Mouse (Mus musculus): ENCODE data around the gene 4930402F06Rik.

The 4930402F06Rik gene

GRCm38 (mm10) chr2:35417231-35417630 lies 20.3 kb upstream of the 4930402F06Rik start:
- in situ Hi-C loops (cut with MboI, MseI) = no loop called here

DNA sequence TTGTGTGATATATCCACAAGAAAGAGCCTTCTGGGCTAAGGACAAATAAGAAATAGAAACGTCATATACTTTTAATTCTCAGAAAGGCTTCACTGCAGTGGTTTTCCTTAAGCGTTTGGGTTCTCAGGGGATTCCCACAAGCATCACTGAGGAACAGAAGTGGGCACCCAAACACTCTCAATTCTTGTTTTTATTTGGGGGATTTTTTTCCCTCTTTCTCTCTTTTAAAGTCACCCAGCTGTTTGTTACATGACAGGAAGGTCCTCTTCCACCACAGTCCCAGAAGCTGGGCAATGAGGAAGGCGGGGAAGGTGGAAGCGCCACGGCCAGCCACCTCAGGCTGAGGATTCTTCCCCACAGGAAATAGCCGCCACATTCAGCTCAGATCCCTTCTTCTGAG lies 19.5 kb upstream of the 4930402F06Rik start:
- in situ Hi-C loops (cut with MboI, MseI) = no loop called here

GRCm38 (mm10) chr2:35412810-35413209 lies 15.8 kb upstream of the 4930402F06Rik start:
- in situ Hi-C loops (cut with MboI, MseI) = no loop called here

GRCm38 (mm10) chr2:35412246-35412645 lies 15.3 kb upstream of the 4930402F06Rik start:
- in situ Hi-C loops (cut with MboI, MseI) = no loop called here

- in situ Hi-C loops (cut with MboI, MseI) = no loop called here
Observed at GRCm38 (mm10) chr2:35411640-35412190, 14.7 kb upstream of the 4930402F06Rik start.

- in situ Hi-C loops (cut with MboI, MseI) = no loop called here
Observed at GRCm38 (mm10) chr2:35409466-35409865, 12.5 kb upstream of the 4930402F06Rik start.

GRCm38 (mm10) chr2:35408409-35409110 lies 11.6 kb upstream of the 4930402F06Rik start:
- in situ Hi-C loops (cut with MboI, MseI) = no loop called here

DNA sequence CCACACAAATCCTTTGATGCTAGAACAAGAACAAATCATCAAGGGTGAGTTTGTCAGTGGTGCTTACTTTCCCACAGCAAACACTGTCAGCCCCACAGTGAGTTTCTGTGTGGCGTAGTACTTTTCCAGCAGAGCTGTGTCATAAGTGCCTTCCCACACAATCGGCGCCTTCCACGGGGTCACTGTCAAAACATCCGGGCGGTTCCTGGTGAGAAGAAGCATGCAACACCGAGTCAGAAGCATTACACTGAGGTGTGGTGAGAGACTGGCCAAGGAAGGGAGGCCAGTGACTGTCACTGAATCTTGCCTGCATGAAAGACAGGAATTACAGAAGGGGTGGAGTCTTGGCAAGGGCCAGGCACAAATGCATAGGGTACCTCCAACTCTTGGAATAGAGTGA lies 10.9 kb upstream of the 4930402F06Rik start:
- in situ Hi-C loops (cut with MboI, MseI) = no loop called here

DNA sequence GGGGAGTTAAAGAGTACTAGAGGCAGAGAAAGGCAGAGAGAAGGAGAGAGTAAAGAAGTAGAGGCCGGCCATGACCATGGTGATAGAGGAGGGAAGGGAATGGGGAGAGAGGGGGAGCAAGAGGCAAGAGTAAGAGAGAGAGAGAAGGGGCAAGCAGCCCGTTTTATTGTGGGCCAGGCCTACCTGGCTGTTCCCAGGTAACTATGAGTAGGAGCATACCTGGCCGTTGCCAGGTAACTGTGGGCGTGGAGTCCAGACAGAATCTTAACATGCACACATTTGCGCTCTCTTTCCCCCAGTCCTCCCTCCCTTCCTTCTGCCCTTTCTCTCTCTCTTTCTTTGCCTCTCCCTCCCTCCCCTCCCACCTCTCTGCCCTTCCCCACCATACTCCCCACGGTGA lies 10.3 kb upstream of the 4930402F06Rik start:
- in situ Hi-C loops (cut with MboI, MseI) = no loop called here

- in situ Hi-C loops (cut with MboI, MseI) = no loop called here
Observed at GRCm38 (mm10) chr2:35406611-35407010, 9.6 kb upstream of the 4930402F06Rik start.

DNA sequence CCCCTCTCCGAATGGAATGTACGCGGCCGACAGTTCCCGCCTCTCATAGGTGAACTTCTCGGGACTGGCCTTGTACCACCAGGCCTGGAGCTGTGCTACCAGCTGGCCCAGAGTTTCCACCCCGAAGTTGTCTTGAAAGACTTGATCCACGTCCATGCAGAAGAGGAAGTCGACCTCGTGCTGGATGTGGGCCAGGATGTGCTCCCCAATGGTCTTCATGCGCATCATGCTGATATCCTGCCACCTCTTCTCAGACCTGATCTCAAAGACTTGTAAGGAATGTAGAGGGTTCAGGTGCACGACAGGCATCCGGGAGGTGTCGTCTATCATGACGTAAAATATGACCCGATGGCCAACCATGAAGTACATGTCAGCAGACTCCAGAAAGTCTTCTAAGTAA lies 5.4 kb upstream of the 4930402F06Rik start:
- in situ Hi-C loops (cut with MboI, MseI) = no loop called here

DNA sequence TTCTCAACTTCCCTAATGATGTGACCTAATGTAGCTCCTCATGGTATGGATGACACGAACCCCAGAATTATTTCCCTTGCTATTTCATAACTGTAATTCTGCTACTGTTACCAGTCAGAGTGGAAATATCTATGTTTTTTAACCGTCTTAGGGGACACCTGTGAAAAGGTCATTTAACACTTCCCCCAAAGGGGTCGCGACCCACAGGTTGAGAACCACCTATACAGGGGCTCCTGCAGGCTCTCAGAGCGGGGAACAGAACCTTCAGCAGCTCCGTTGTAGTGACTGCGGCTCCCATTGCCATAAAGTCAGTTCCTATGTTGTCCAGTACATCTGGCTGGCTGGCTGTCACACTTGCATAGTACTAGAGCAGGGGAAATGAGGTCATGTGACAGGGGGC lies 3.8 kb upstream of the 4930402F06Rik start:
- in situ Hi-C loops (cut with MboI, MseI) = no loop called here

- in situ Hi-C loops (cut with MboI, MseI) = loop anchor here in 1 of 2 experiments (5.0 kb wide), 1 partner anchor 106 kb away; no protein-coding TSS in a partner anchor
Observed at GRCm38 (mm10) chr2:35398184-35398828, 1.3 kb upstream of the 4930402F06Rik start.

GRCm38 (mm10) chr2:35397590-35398173 lies 707 bp upstream of the 4930402F06Rik start:
- in situ Hi-C loops (cut with MboI, MseI) = loop anchor here in 1 of 2 experiments (5.0 kb wide), 1 partner anchor 105 kb away; no protein-coding TSS in a partner anchor

DNA sequence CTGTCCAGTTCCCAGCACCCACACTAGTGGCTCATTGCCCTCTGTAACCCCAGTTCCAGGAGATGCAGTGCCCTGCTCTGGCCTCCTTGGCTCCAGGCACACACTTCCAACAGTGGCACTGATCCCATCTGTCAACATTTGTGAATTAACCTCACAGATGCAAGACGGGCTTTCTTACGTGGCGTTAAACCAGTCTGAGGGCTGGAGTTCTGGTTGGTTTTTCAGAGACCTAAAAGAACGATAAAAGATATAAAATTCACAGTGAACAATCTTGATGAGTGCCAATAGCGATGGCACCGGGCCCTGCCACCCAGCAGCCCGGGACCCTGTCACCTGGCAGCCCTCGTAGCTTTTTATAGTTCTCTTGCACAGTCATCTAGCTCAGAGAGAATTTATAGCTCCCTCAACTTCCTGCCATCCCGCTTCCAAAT lies 11.5 kb downstream of the 4930402F06Rik start:
- in situ Hi-C loops (cut with MboI, MseI) = no loop called here

GRCm38 (mm10) chr2:35379306-35379705 lies 17.7 kb downstream of the 4930402F06Rik start:
- in situ Hi-C loops (cut with MboI, MseI) = loop anchor here in 1 of 2 experiments (5.0 kb wide), 1 partner anchor 92 kb away; no protein-coding TSS in a partner anchor

GRCm38 (mm10) chr2:35377600-35377999 lies 19.4 kb downstream of the 4930402F06Rik start:
- in situ Hi-C loops (cut with MboI, MseI) = loop anchor here in 1 of 2 experiments (5.0 kb wide), 1 partner anchor 90 kb away; no protein-coding TSS in a partner anchor

DNA sequence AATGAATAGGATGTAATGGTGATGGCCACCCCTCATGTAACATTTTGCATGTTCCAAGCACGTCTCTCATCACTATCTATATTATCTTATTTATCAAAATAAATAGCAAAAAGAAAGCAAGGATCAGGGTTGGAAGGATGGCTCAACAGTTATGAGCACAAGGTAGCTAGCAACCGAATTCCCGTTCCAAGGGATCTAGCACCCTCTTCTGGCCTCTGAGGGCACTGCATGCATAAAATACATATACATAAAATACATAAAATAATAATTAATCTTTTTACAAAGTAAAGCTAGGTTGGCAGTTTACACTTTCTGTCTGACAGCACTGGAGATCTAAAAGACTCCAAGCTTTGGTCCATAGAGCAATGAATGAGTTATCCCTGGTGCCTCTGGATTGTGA lies 24.0 kb downstream of the 4930402F06Rik start:
- in situ Hi-C loops (cut with MboI, MseI) = loop anchor here in 1 of 2 experiments (5.0 kb wide), 1 partner anchor 81 kb away; no protein-coding TSS in a partner anchor

- in situ Hi-C loops (cut with MboI, MseI) = loop anchor here in 1 of 2 experiments (5.0 kb wide), 1 partner anchor 78 kb away; no protein-coding TSS in a partner anchor
Observed at GRCm38 (mm10) chr2:35370686-35371085, 26.3 kb downstream of the 4930402F06Rik start.

- in situ Hi-C loops (cut with MboI, MseI) = no loop called here
Observed at GRCm38 (mm10) chr2:35367629-35368028, 29.3 kb downstream of the 4930402F06Rik start, which contains the start of gene 4930568D16Rik. Gene 4930568D16Rik, minus strand, starts transcription at chr2:35367729.

DNA sequence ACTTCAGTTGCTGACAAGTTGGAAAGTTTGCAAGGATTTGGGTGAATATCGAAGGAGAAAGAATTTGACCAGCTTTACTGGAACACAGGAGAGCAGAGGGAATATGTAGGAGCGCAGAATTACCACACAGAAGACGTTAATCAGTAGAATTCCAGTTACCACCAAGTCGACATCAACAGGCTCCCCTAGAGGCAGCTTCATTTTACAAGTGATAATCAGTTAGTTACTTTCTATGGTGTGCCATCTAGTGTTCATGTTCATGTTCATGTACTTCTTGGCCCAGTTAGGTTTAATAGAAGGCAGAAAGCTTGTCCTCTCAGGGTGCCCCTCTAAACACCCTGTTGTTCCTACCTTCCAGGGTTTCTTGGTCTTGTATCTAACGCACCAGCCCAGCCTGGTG lies 47.8 kb downstream of the 4930402F06Rik start:
- in situ Hi-C loops (cut with MboI, MseI) = loop anchor here in 1 of 2 experiments (5.0 kb wide), 1 partner anchor 52 kb away; no protein-coding TSS in a partner anchor

GRCm38 (mm10) chr2:35345984-35346383 lies 51.0 kb downstream of the 4930402F06Rik start:
- in situ Hi-C loops (cut with MboI, MseI) = loop anchor here in 1 of 2 experiments (5.0 kb wide), 1 partner anchor 49 kb away; no protein-coding TSS in a partner anchor

All from T-helper 17 cell (primary cell).